Mouse (Mus musculus) neutrophil, adult 5-6 weeks (primary cell): Measurements from ENCODE around the gene Zfc3h1. TPM values are rescaled to one million over a fixed set of nuclear protein-coding genes. Genes with fewer than 3 reads are reported as not detected.

Experiments
- ATAC-seq: fragments of 151-379, 151-347 bp; 2 replicates; pipeline ENCODE4 v1.8.0; 2017; ENCODE audit warnings: mild to moderate bottlenecking, moderate TSS enrichment; ENCODE audit not compliant: insufficient number of reproducible peaks, poor library complexity, low FRiP score, severe bottlenecking; ENCODE audit errors: extremely low read depth
- total RNA-seq: library from RNA; stranded (forward); fragments of 200-1000 nt; gene quantifications from 2 replicates; pipeline ENCODE4 v1.2.3, GENCODE M21; 2017

The Zfc3h1 gene
- 116 and 127 TPM in 2 replicates for total RNA-seq

DNA sequence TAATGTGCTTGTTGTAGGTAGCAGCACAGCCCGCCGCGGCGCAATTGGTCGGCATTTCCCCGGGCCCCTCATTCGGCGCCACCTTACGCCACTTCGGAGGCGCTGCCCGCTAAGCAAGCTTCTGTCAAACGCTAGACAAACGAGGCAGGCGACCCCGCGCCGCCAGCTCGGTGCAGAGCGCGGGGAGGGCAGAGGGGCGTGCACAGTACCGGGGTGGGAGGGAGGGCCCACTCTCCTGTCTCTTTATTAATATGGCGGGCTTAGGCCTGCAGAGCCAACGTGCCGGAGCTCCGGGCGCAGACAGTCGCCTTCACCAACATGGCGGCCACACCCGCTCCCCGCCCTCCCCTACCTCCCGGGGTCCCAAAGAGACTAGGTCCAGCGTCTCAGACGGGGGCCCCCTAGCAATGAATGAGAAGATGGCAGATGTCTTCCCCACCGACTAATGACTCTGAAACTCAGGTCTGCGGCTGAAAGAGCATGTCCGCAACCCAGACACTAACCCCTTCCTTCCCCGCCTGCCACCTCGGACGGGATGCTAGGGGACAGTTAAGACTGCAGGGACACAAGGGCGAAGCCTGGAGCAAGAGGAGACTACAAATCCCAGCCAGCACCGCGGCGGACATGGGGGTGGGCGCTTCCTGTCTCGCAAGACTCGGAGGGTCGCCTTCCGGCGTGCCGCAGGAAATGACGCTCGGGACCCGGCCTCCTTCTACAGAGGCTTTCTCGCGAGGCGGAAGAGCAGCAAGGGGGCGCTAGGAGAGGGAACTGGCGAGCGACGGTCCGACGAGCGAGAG is at the start of gene Zfc3h1, which contains the start of gene Thap2:
TSS of gene Zfc3h1 (plus strand) at position 739 of the 797 bp plus-strand sequence.
TSS of gene Thap2 (minus strand) at position 223 of the 797 bp plus-strand sequence.
- ATAC-seq, result peak; percentile 93

DNA sequence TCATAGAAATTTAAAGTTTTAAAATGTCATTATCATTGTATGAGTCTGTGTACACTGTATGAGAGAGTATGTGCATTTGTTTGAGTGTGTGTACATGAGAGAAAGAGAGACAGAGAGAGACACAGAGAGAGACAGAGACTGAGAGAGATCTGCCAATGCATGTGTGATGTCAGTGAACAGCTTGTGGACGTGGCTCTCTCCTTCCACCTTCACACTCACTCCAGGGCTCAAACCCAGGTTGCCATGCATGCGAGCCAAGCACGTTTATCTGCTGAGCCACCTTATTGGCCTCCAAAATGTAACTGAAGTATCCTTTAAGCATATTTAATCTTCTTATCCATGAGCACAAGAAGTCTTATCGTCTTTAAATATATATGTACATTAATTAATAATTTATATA is 47.9 kb upstream of the Zfc3h1 start:
- no peak for ATAC-seq

DNA sequence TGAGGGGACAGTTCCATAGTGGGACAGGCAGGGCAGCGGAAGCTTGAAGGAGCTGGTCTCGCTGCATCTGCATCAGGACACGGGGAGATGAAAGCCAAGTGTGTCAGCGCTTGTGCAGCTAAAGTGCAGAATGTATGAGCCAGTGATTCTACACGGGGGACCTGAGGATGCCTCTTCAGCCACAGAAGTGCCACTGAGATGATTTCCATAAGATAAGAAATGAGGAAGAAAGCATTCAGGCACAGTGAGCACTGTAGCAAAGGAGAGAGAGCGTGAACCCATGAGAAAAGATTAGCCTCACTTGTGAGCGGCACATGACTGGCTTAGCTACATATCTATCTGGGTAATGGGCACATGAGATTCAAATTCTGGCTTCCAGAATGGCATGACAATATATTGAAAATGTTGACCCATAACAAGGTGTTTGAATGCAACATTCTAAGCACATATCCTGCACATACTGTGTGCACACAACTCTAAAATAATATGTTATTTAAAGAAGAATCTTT is 44.9 kb upstream of the Zfc3h1 start:
- no peak for ATAC-seq

- ATAC-seq, result no peak
Observed at GRCm38 (mm10) chr10:115342771-115343425, 41.9 kb upstream of the Zfc3h1 start.

- no peak for ATAC-seq
Observed at GRCm38 (mm10) chr10:115346444-115346843, 38.3 kb upstream of the Zfc3h1 start.

- ATAC-seq, result no peak
Observed at GRCm38 (mm10) chr10:115348131-115348530, 36.6 kb upstream of the Zfc3h1 start.

- ATAC-seq, result no peak
Observed at GRCm38 (mm10) chr10:115349029-115349428, 35.7 kb upstream of the Zfc3h1 start.

DNA sequence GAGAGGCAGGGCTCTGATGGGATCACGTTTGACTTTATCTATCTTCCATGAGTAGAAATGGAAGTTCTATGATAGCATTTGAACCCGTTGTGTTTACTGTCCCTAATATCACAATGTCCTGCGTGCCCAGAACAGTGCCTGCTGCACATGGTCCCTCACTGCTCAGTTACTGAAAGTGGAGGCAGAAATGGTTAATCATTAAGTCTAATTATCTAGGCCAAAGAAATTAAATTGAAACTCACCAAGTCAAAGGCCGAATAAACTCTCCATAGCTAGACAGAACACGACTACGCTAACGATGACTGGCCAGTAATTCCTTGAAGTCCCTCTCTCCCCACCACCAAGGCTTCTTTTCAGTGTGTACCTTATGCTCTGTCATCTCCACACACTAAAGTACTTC is 35.2 kb upstream of the Zfc3h1 start:
- ATAC-seq, result no peak

GRCm38 (mm10) chr10:115350810-115351397 is 33.9 kb upstream of the Zfc3h1 start:
- ATAC-seq, result no peak

DNA sequence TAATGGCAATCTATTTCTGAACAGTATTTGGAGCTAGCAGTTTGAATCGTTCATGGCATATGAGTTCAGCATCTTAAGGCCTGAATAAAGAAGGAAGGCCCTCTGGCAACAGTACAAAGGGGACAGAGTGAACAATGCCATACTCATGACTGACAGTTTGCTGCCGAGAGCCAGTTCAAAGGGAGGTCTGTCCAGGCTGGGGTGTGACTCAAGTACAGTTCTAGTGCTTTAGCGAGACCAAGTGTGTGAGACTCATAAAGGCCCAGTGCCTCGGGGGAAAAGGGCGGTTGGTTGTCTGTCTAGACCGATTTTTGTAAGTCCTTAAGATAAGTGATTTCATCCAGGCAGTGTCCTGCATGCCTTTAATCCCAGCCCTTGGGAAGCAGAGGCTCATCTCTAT is 30.2 kb upstream of the Zfc3h1 start:
- no peak for ATAC-seq

DNA sequence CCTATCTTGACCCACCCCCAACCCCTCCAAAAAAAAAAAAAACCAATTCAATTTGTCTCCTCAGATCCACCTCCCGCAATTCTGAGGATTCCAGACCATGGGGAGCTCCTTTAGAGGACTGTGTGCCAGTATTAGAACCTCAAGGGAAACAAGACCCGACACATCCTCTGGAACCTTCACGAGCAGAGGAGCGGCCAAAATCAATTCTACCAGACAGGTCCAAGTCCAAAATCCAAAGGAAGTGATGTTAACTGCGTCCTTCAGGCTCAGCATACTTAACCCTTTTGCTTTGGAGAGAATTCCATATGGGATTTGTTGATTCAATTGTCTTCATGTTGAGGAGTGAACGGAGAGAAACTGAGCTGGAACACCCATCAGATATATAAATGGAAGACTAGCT is 29.7 kb upstream of the Zfc3h1 start:
- no peak for ATAC-seq

- ATAC-seq, result no peak
Observed at GRCm38 (mm10) chr10:115356106-115356505, 28.7 kb upstream of the Zfc3h1 start.

DNA sequence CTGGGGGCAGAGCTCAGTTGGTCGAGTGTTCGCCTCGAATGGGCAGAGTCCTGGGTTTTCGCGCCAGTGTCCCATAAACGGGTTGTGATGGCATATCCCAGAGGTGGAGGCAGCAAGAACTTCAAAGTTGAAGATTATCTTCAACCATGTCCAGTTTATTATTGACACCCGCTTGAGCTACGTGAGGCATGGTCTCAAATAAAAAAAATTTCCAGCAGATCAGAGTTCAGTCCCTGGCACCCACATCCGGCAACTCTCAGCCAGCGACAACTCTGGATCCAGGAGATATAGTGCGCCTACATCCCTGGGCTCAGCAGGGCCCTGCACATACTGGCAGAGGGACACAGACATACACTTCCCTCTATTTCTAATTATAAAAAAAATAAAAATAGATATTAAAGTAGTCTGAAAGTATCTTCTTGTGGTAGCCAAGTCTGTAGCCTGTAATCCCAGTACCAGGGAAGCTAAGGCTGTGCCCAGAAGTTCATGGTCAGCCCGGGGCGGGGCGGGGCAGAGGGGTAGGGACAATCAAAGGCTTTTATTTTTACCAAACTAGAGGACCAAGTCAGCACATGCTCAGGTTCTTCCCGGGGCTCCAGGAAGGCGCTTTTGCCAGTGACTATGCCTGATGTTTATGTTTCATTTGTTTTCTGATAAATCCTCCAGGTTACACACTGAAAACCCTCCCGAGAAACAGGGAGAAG is 26.4 kb upstream of the Zfc3h1 start:
- ATAC-seq, result no peak

DNA sequence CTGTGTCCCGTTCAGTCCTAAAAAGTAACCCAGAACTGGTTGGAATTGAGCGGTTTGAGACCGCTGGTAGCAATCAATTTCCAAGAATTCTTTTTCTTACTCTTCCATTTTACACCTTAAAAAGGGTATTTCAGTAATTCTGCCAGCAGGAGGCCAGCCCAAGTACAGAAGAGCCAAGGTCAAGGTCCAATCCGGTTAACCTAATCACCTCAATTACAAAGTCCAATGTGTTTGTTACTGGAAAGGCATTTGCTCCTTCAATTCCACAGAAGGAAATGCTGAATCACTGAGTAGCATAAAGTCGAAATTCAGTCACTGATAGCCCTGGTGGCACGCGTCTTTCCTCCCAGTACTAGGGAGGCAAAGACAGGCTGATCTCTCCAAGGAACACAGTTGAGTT is 25.7 kb upstream of the Zfc3h1 start:
- ATAC-seq, result no peak

- ATAC-seq, result peak; percentile 92
Observed at GRCm38 (mm10) chr10:115361840-115362622, 22.7 kb upstream of the Zfc3h1 start, which contains the start of gene Tmem19. Gene Tmem19 (minus strand): TSS chr10:115362501.

GRCm38 (mm10) chr10:115362623-115362964 is 22.2 kb upstream of the Zfc3h1 start:
- ATAC-seq, result no peak

DNA sequence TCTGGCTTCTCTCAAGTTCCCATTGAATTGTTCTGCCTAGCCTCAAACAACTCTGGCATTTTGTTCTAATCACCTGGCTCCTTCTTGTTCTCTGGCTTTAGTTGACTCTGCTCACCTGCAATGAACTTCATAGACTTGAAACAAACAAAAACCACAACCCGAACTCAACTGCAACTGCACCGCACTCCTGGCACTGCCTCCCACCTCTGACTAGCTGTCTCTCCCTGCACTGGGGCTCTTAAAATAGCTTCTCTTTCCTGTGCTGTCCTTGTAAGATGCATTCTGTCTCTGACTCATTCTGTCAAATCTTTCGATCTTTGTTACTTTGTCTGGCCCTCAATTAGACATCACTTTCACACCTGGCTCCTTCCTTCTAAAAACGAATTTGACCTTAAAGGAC is 21.6 kb upstream of the Zfc3h1 start:
- no peak for ATAC-seq

- ATAC-seq, result no peak
Observed at GRCm38 (mm10) chr10:115381506-115382084, 3.2 kb upstream of the Zfc3h1 start.
